Mouse (Mus musculus) neural tube, embryonic 13.5 days (tissue): ENCODE results near the gene Cntnap1. TPM values are rescaled to one million over a fixed set of nuclear protein-coding genes. Genes with fewer than 3 reads are reported as not detected.

Source experiments
- ATAC-seq: fragments of 200-750 bp; cut with Nextera tagmentation; 2 replicates; pipeline ENCODE4 v1.8.0; 2017; ENCODE audit warnings: low read depth, mild to moderate bottlenecking, moderate TSS enrichment, moderate library complexity
- H3K27ac ChIP-seq: fragments of 300-500 bp; sonication (generic); replicated peaks from 2 replicates; pipeline ENCODE4 v1.5.1; 2015; ENCODE audit warnings: moderate library complexity, mild to moderate bottlenecking, inconsistent platforms
- H3K27me3 ChIP-seq: fragments of 300-500 bp; sonication (generic); 2 replicates; pipeline ENCODE4 v1.6.1; 2015; ENCODE audit warnings: mild to moderate bottlenecking, inconsistent platforms
- H3K36me3 ChIP-seq: fragments of 300-500 bp; sonication (generic); 2 replicates; pipeline ENCODE4 v1.6.1; 2015; ENCODE audit warnings: mild to moderate bottlenecking, inconsistent platforms
- H3K4me1 ChIP-seq: fragments of 300-500 bp; sonication (generic); replicated peaks from 2 replicates; pipeline ENCODE4 v1.6.1; 2015; ENCODE audit warnings: inconsistent platforms
- H3K4me2 ChIP-seq: fragments of 300-500 bp; sonication (generic); 2 replicates; pipeline ENCODE4 v1.6.1; 2015; ENCODE audit warnings: inconsistent platforms, mild to moderate bottlenecking, moderate library complexity
- H3K4me3 ChIP-seq: fragments of 300-500 bp; sonication (generic); 2 replicates; pipeline ENCODE4 v1.5.1; 2015; ENCODE audit warnings: mild to moderate bottlenecking, inconsistent platforms
- H3K9ac ChIP-seq: fragments of 300-500 bp; sonication (generic); 2 replicates; pipeline ENCODE4 v1.6.1; 2015; ENCODE audit warnings: moderate library complexity, mild to moderate bottlenecking, inconsistent platforms
- H3K9me3 ChIP-seq: fragments of 300-500 bp; sonication (generic); 2 replicates; pipeline ENCODE4 v1.6.1; 2016; ENCODE audit warnings: inconsistent platforms
- WGBS: fragments of 180-500 bp; shearing (Covaris S2); methylation state at CpG from one replicate; pipeline ENCODE4 v1.1.7; 2015; 5-methylcytosine and 5-hydroxymethylcytosine counted together
- polyA plus RNA-seq: library from polyadenylated mRNA; unstranded; fragments of >200 nt; fragmentation: Nextera tagmentation; extraction: Ambion mirVana; gene quantifications from 2 replicates; pipeline ENCODE4 v1.2.1, GENCODE M21; 2015

Cntnap1 gene
- polyA plus RNA-seq, 1 experiment from 2014 or later, result 5.1 TPM

- peaks cover 60% of the 10 kb centered on the region for H3K27me3 ChIP-seq
Observed at GRCm38 (mm10) chr11:101174389-101174745, 4.0 kb downstream of the Cntnap1 start.

GRCm38 (mm10) chr11:101174851-101175628 is 4.7 kb downstream of the Cntnap1 start, which contains the start of gene Ccr10:
TSS of gene Ccr10 (minus strand) at chr11:101175443.
- H3K9me3 ChIP-seq, result no peaks in the 10 kb centered on the region
- H3K9ac ChIP-seq, result peak within 1 kb of the TSS; percentile 76
- H3K27me3 ChIP-seq, result peaks cover 58% of the 10 kb centered on the region
- H3K4me3 ChIP-seq, result peak within 1 kb of the TSS; percentile 39
- H3K4me2 ChIP-seq, result peak within 1 kb of the TSS; percentile 66
- H3K27ac ChIP-seq, result peak within 1 kb of the TSS; percentile 75
- WGBS, result 21% methylated on average over 14 of the region's 14 CpGs
- no peak for ATAC-seq
- no peaks in the 10 kb centered on the region for H3K36me3 ChIP-seq
- H3K4me1 ChIP-seq, result peaks cover 77% of the 10 kb centered on the region

More at GRCm38 (mm10) chr11:101174389-101174745, 4.0 kb downstream of the Cntnap1 start:
- peak overlapping the region; percentile 66 for H3K4me2 ChIP-seq
- ATAC-seq, result no peak
- H3K27ac ChIP-seq, result peak overlapping the region; percentile 75
- H3K4me1 ChIP-seq, result peaks cover 84% of the 10 kb centered on the region
- peak overlapping the region; percentile 39 for H3K4me3 ChIP-seq
- H3K36me3 ChIP-seq, result no peaks in the 10 kb centered on the region
- 20% methylated on average over 9 of the region's 9 CpGs for WGBS
- no peaks in the 10 kb centered on the region for H3K9me3 ChIP-seq
- H3K9ac ChIP-seq, result peak overlapping the region; percentile 67

- peak overlapping the region; percentile 66 for H3K4me2 ChIP-seq
- peak overlapping the region; percentile 75; the same call in 1 of the 2 replicates for H3K27ac ChIP-seq
- ATAC-seq, result no peak
- peaks cover 57% of the 10 kb centered on the region for H3K27me3 ChIP-seq
- H3K9ac ChIP-seq, result peak overlapping the region; percentile 76
- H3K36me3 ChIP-seq, result no peaks in the 10 kb centered on the region
- peak overlapping the region; percentile 39 for H3K4me3 ChIP-seq
- peaks cover 71% of the 10 kb centered on the region for H3K4me1 ChIP-seq
- 8% methylated on average over 11 of the region's 11 CpGs for WGBS
- H3K9me3 ChIP-seq, result no peaks in the 10 kb centered on the region
Observed at GRCm38 (mm10) chr11:101175636-101176116, 5.4 kb downstream of the Cntnap1 start.

GRCm38 (mm10) chr11:101176117-101176691 is 5.9 kb downstream of the Cntnap1 start:
- peak overlapping the region; percentile 39 for H3K4me3 ChIP-seq
- peaks cover 69% of the 10 kb centered on the region for H3K4me1 ChIP-seq
- H3K27me3 ChIP-seq, result peaks cover 57% of the 10 kb centered on the region

GRCm38 (mm10) chr11:101176933-101177773 is 6.8 kb downstream of the Cntnap1 start:
- Histone ChIP-seq H3K4me3 (peak overlapping the region; percentile 39), H3K9ac (peak overlapping the region; percentile 76), H3K36me3 (no peaks in the 10 kb centered on the region), H3K4me1 (peaks cover 62% of the 10 kb centered on the region), H3K4me2 (peak overlapping the region; percentile 66), H3K27me3 (peaks cover 58% of the 10 kb centered on the region), H3K27ac (no peak overlapping the region), H3K9me3 (no peaks in the 10 kb centered on the region)
- no peak for ATAC-seq
- 29% methylated on average over 22 of the region's 22 CpGs for WGBS

More at GRCm38 (mm10) chr11:101176117-101176691, 5.9 kb downstream of the Cntnap1 start:
- peak overlapping the region; percentile 66 for H3K4me2 ChIP-seq
- H3K27ac ChIP-seq, result peak overlapping the region; percentile 70
- no peaks in the 10 kb centered on the region for H3K9me3 ChIP-seq
- H3K36me3 ChIP-seq, result no peaks in the 10 kb centered on the region
- peak overlapping the region; percentile 76 for H3K9ac ChIP-seq
- under 1% methylated on average over 25 of the region's 25 CpGs for WGBS
- ATAC-seq, result peak; percentile 1; the same call in 1 of the 2 replicates

GRCm38 (mm10) chr11:101178061-101179058 is 8.0 kb downstream of the Cntnap1 start:
- Histone ChIP-seq H3K27me3 (peaks cover 61% of the 10 kb centered on the region), H3K27ac (no peak overlapping the region), H3K36me3 (no peaks in the 10 kb centered on the region), H3K4me2 (peak overlapping the region; percentile 66), H3K4me3 (peak overlapping the region; percentile 39; the same call in 1 of the 2 replicates), H3K4me1 (peaks cover 50% of the 10 kb centered on the region), H3K9ac (no peak overlapping the region), H3K9me3 (no peaks in the 10 kb centered on the region)
- WGBS, result 51% methylated on average over 36 of the region's 36 CpGs
- ATAC-seq, result no peak

- H3K27me3 ChIP-seq, result peaks cover 59% of the 10 kb centered on the region
- H3K4me3 ChIP-seq, result no peak overlapping the region
- peaks cover 41% of the 10 kb centered on the region for H3K4me1 ChIP-seq
- 80% methylated on average over 15 of the region's 15 CpGs for WGBS
- ATAC-seq, result no peak
- H3K36me3 ChIP-seq, result no peaks in the 10 kb centered on the region
- H3K4me2 ChIP-seq, result no peak overlapping the region
- H3K27ac ChIP-seq, result no peak overlapping the region
- H3K9me3 ChIP-seq, result no peaks in the 10 kb centered on the region
- H3K9ac ChIP-seq, result no peak overlapping the region
Observed at GRCm38 (mm10) chr11:101179306-101179705, 9.0 kb downstream of the Cntnap1 start.

- Histone ChIP-seq H3K27ac (no peak overlapping the region), H3K36me3 (no peaks in the 10 kb centered on the region), H3K27me3 (peaks cover 50% of the 10 kb centered on the region), H3K4me1 (peaks cover 31% of the 10 kb centered on the region), H3K9ac (no peak overlapping the region), H3K9me3 (no peaks in the 10 kb centered on the region), H3K4me2 (no peak overlapping the region), H3K4me3 (no peak overlapping the region)
- ATAC-seq, result no peak
- whole genome bisulfite sequencing, result 67% methylated on average over 17 of the region's 17 CpGs
Observed at GRCm38 (mm10) chr11:101180261-101180660, 9.9 kb downstream of the Cntnap1 start.

GRCm38 (mm10) chr11:101180846-101181740 is 10.8 kb downstream of the Cntnap1 start:
- 42% methylated on average over 10 of the region's 10 CpGs for WGBS
- no peaks in the 10 kb centered on the region; the same call in 1 of the 2 replicates for H3K36me3 ChIP-seq

GRCm38 (mm10) chr11:101181961-101182360 is 11.6 kb downstream of the Cntnap1 start:
- no peaks in the 10 kb centered on the region for H3K9me3 ChIP-seq
- WGBS, result 91% methylated on average over 11 of the region's 11 CpGs
- H3K9ac ChIP-seq, result no peak overlapping the region
- H3K4me1 ChIP-seq, result peaks cover 16% of the 10 kb centered on the region
- H3K27me3 ChIP-seq, result peaks cover 37% of the 10 kb centered on the region
- H3K27ac ChIP-seq, result no peak overlapping the region
- peaks cover 8% of the 10 kb centered on the region for H3K36me3 ChIP-seq
- H3K4me3 ChIP-seq, result no peak overlapping the region
- ATAC-seq, result no peak
- H3K4me2 ChIP-seq, result no peak overlapping the region

More at GRCm38 (mm10) chr11:101180846-101181740, 10.8 kb downstream of the Cntnap1 start:
- Histone ChIP-seq H3K27ac (no peak overlapping the region), H3K4me3 (no peak overlapping the region), H3K9ac (no peak overlapping the region), H3K9me3 (no peaks in the 10 kb centered on the region), H3K27me3 (peaks cover 44% of the 10 kb centered on the region), H3K4me2 (no peak overlapping the region), H3K4me1 (peaks cover 25% of the 10 kb centered on the region)
- no peak for ATAC-seq
